Mouse (Mus musculus): Measurements from ENCODE around the gene Snx15. TPM values are rescaled to one million over a fixed set of nuclear protein-coding genes. Genes with fewer than 3 reads are reported as not detected.
A peak's percentile ranks its signal among the peaks of the same experiment; 100 is the strongest.

Gene Snx15
- polyA plus RNA-seq, 1 experiment from 2014 or later: 30.6 TPM

GRCm38 (mm10) chr19:6117346-6117985 is 10.6 kb downstream of the Snx15 start:
- H3K4me3 ChIP-seq (ENCODE audit: low read depth, low read length): peak overlapping the region; percentile 82
- ATAC-seq (ENCODE audit: insufficient number of reproducible peaks, insufficient read depth, low FRiP score, low read depth): peak; percentile 1; the same call in 1 of the 2 replicates
- WGBS: 4% methylated on average over 32 of the region's 32 CpGs
- H3K36me3 ChIP-seq (ENCODE audit: control insufficient read depth, insufficient read depth, low read length): peaks cover 20% of the 10 kb centered on the region
- H3K4me2 ChIP-seq (replicated peaks; ENCODE audit: low read depth, low read length): peak overlapping the region; percentile 64
- peak overlapping the region; percentile 63 for H3K9ac ChIP-seq (replicated peaks; ENCODE audit: low read depth, low read length)
- no peaks in the 10 kb centered on the region for H3K9me3 ChIP-seq (ENCODE audit: control insufficient read depth, low read depth, low read length)
- H3K4me1 ChIP-seq (ENCODE audit: control insufficient read depth, insufficient read depth, low read length): peaks cover 9% of the 10 kb centered on the region; the same call in 1 of the 2 replicates
- H3K27ac ChIP-seq (ENCODE audit: low read length): peak overlapping the region; percentile 98
- no peaks in the 10 kb centered on the region for H3K27me3 ChIP-seq (ENCODE audit: control insufficient read depth, insufficient read depth, low read length)

GRCm38 (mm10) chr19:6116113-6116850 is 11.8 kb downstream of the Snx15 start:
- Histone ChIP-seq H3K4me2 (replicated peaks; ENCODE audit: low read depth, low read length) (no peak overlapping the region), H3K36me3 (ENCODE audit: control insufficient read depth, insufficient read depth, low read length) (peaks cover 20% of the 10 kb centered on the region), H3K4me3 (ENCODE audit: low read depth, low read length) (no peak overlapping the region), H3K4me1 (ENCODE audit: control insufficient read depth, insufficient read depth, low read length) (peaks cover 9% of the 10 kb centered on the region; the same call in 1 of the 2 replicates), H3K27ac (ENCODE audit: low read length) (no peak overlapping the region), H3K9me3 (ENCODE audit: control insufficient read depth, low read depth, low read length) (no peaks in the 10 kb centered on the region), H3K27me3 (ENCODE audit: control insufficient read depth, insufficient read depth, low read length) (no peaks in the 10 kb centered on the region), H3K9ac (replicated peaks; ENCODE audit: low read depth, low read length) (no peak overlapping the region)
- 88% methylated on average over 15 of the region's 15 CpGs for WGBS
- no peak for ATAC-seq (ENCODE audit: insufficient number of reproducible peaks, insufficient read depth, low FRiP score, low read depth)

GRCm38 (mm10) chr19:6113116-6113515 is 15.0 kb downstream of the Snx15 start:
- Histone ChIP-seq H3K27ac (ENCODE audit: low read length) (no peak overlapping the region), H3K9ac (replicated peaks; ENCODE audit: low read depth, low read length) (no peak overlapping the region), H3K27me3 (ENCODE audit: control insufficient read depth, insufficient read depth, low read length) (no peaks in the 10 kb centered on the region), H3K9me3 (ENCODE audit: control insufficient read depth, low read depth, low read length) (no peaks in the 10 kb centered on the region), H3K4me1 (ENCODE audit: control insufficient read depth, insufficient read depth, low read length) (peaks cover 5% of the 10 kb centered on the region; the same call in 1 of the 2 replicates), H3K4me3 (ENCODE audit: low read depth, low read length) (no peak overlapping the region), H3K4me2 (replicated peaks; ENCODE audit: low read depth, low read length) (no peak overlapping the region), H3K36me3 (ENCODE audit: control insufficient read depth, insufficient read depth, low read length) (peaks cover 20% of the 10 kb centered on the region)
- WGBS: 24% methylated on average over 6 of the region's 6 CpGs
- no peak for ATAC-seq (ENCODE audit: insufficient number of reproducible peaks, insufficient read depth, low FRiP score, low read depth)

DNA sequence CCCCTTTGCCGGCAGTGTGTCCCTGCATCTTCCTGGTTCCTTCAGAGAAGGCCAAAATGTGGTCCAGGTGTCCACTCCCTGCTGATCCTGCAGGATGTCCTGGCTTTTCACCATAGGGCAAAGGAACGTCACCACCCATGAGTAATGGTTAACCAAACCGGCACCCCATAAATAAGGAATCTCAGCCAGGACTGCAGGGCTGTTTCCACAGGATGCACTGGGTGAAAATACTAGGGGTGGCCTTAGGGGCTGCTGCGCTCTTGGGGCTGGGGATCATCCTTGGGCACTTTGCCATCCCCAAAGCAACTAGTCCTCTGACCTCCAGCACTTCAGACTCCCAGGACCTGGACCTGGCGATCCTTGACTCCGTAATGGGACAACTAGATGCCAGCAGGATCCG is 22.5 kb downstream of the Snx15 start, which contains the start of gene Naaladl1:
Gene Naaladl1, plus strand, starts transcription at position 197 of the 400 bp plus-strand sequence.
- WGBS: 86% methylated on average over 7 of the region's 7 CpGs
- no peaks in the 10 kb centered on the region for H3K36me3 ChIP-seq (ENCODE audit: control insufficient read depth, insufficient read depth, low read length)
- no peak within 1 kb of the TSS for H3K4me3 ChIP-seq (ENCODE audit: low read depth, low read length)
- no peak within 1 kb of the TSS for H3K9ac ChIP-seq (replicated peaks; ENCODE audit: low read depth, low read length)
- no peaks in the 10 kb centered on the region for H3K4me1 ChIP-seq (ENCODE audit: control insufficient read depth, insufficient read depth, low read length)
- H3K9me3 ChIP-seq (ENCODE audit: control insufficient read depth, low read depth, low read length): no peaks in the 10 kb centered on the region
- H3K27ac ChIP-seq (ENCODE audit: low read length): no peak within 1 kb of the TSS
- H3K4me2 ChIP-seq (replicated peaks; ENCODE audit: low read depth, low read length): no peak within 1 kb of the TSS
- ATAC-seq (ENCODE audit: insufficient number of reproducible peaks, insufficient read depth, low FRiP score, low read depth): no peak
- H3K27me3 ChIP-seq (ENCODE audit: control insufficient read depth, insufficient read depth, low read length): no peaks in the 10 kb centered on the region

- Histone ChIP-seq H3K4me3 (ENCODE audit: low read depth, low read length) (no peak overlapping the region), H3K27me3 (ENCODE audit: control insufficient read depth, insufficient read depth, low read length) (no peaks in the 10 kb centered on the region), H3K4me2 (replicated peaks; ENCODE audit: low read depth, low read length) (no peak overlapping the region), H3K27ac (ENCODE audit: low read length) (no peak overlapping the region), H3K9me3 (ENCODE audit: control insufficient read depth, low read depth, low read length) (no peaks in the 10 kb centered on the region), H3K4me1 (ENCODE audit: control insufficient read depth, insufficient read depth, low read length) (no peaks in the 10 kb centered on the region), H3K9ac (replicated peaks; ENCODE audit: low read depth, low read length) (no peak overlapping the region), H3K36me3 (ENCODE audit: control insufficient read depth, insufficient read depth, low read length) (no peaks in the 10 kb centered on the region)
- ATAC-seq (ENCODE audit: insufficient number of reproducible peaks, insufficient read depth, low FRiP score, low read depth): no peak
- WGBS: 68% methylated on average over 4 of the region's 4 CpGs
Measured at GRCm38 (mm10) chr19:6104476-6104875, 23.6 kb downstream of the Snx15 start.

DNA sequence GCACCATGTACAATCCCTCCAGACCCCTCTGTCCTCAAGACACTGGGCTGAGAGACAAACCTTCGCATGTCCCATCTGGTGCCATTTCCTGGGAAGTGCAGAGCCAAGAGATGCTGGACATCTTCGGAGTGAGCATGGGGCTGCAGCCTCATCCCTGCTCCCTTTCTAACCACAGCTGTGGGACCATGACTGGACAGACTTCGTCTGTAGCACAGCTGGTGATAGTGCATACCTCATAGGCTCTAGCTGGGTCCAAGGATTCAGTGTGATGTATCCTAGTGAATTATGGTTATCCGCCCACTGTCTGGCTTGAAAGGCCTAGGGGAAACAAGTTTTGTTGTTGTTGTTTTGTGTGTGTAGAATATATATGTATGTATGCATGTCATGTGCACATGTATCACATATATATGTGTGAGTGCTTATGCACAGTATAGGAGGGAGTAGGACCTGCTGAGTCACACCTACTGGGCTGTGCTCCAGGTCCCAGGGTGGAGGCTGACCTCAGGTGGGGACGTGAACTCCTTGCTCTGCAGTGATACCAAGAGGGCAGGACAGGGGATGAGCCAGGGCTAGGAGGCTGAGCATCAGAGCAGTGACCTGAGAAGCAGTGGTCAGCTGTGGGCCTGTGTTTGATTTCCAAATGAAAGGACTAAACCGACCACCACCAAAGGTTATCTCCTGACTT is 25.8 kb downstream of the Snx15 start:
- no peaks in the 10 kb centered on the region for H3K27me3 ChIP-seq (ENCODE audit: control insufficient read depth, insufficient read depth, low read length)
- no peak for ATAC-seq (ENCODE audit: insufficient number of reproducible peaks, insufficient read depth, low FRiP score, low read depth)
- 77% methylated on average over 6 of the region's 6 CpGs for WGBS
- no peaks in the 10 kb centered on the region for H3K9me3 ChIP-seq (ENCODE audit: control insufficient read depth, low read depth, low read length)
- H3K27ac ChIP-seq (ENCODE audit: low read length): no peak overlapping the region
- no peaks in the 10 kb centered on the region; the same call in 1 of the 2 replicates for H3K36me3 ChIP-seq (ENCODE audit: control insufficient read depth, insufficient read depth, low read length)
- H3K4me1 ChIP-seq (ENCODE audit: control insufficient read depth, insufficient read depth, low read length): no peaks in the 10 kb centered on the region
- H3K9ac ChIP-seq (replicated peaks; ENCODE audit: low read depth, low read length): no peak overlapping the region
- H3K4me2 ChIP-seq (replicated peaks; ENCODE audit: low read depth, low read length): no peak overlapping the region
- H3K4me3 ChIP-seq (ENCODE audit: low read depth, low read length): no peak overlapping the region

GRCm38 (mm10) chr19:6101186-6101585 is 26.9 kb downstream of the Snx15 start:
- no peak overlapping the region for H3K27ac ChIP-seq (ENCODE audit: low read length)
- no peak overlapping the region for H3K9ac ChIP-seq (replicated peaks; ENCODE audit: low read depth, low read length)
- H3K27me3 ChIP-seq (ENCODE audit: control insufficient read depth, insufficient read depth, low read length): no peaks in the 10 kb centered on the region
- no peaks in the 10 kb centered on the region for H3K4me1 ChIP-seq (ENCODE audit: control insufficient read depth, insufficient read depth, low read length)
- no peaks in the 10 kb centered on the region; the same call in 1 of the 2 replicates for H3K36me3 ChIP-seq (ENCODE audit: control insufficient read depth, insufficient read depth, low read length)
- no peak overlapping the region for H3K4me2 ChIP-seq (replicated peaks; ENCODE audit: low read depth, low read length)
- no peaks in the 10 kb centered on the region for H3K9me3 ChIP-seq (ENCODE audit: control insufficient read depth, low read depth, low read length)
- ATAC-seq (ENCODE audit: insufficient number of reproducible peaks, insufficient read depth, low FRiP score, low read depth): no peak
- WGBS: 54% methylated on average over 6 of the region's 6 CpGs
- H3K4me3 ChIP-seq (ENCODE audit: low read depth, low read length): no peak overlapping the region

- no peaks in the 10 kb centered on the region for H3K27me3 ChIP-seq (ENCODE audit: control insufficient read depth, insufficient read depth, low read length)
- no peak overlapping the region for H3K27ac ChIP-seq (ENCODE audit: low read length)
- H3K9ac ChIP-seq (replicated peaks; ENCODE audit: low read depth, low read length): no peak overlapping the region
- peaks cover 4% of the 10 kb centered on the region; the same call in 1 of the 2 replicates for H3K36me3 ChIP-seq (ENCODE audit: control insufficient read depth, insufficient read depth, low read length)
- WGBS: 82% methylated on average over 3 of the region's 3 CpGs
- no peak for ATAC-seq (ENCODE audit: insufficient number of reproducible peaks, insufficient read depth, low FRiP score, low read depth)
- H3K4me1 ChIP-seq (ENCODE audit: control insufficient read depth, insufficient read depth, low read length): no peaks in the 10 kb centered on the region
- no peaks in the 10 kb centered on the region for H3K9me3 ChIP-seq (ENCODE audit: control insufficient read depth, low read depth, low read length)
- H3K4me2 ChIP-seq (replicated peaks; ENCODE audit: low read depth, low read length): no peak overlapping the region
- no peak overlapping the region for H3K4me3 ChIP-seq (ENCODE audit: low read depth, low read length)
Measured at GRCm38 (mm10) chr19:6097847-6098246, 30.3 kb downstream of the Snx15 start.
